Mouse (Mus musculus) neural tube, embryonic 15.5 days (tissue): ENCODE measurements around the gene Akr1b7. TPM values are rescaled to one million over a fixed set of nuclear protein-coding genes. Genes with fewer than 3 reads are reported as not detected.
"Not testable (repeated sequence)": the region's sequence is repeated elsewhere in the genome, so short reads cannot be mapped to it uniquely, and the experiment has no call there.

Experiments used
- ATAC-seq: fragments of 200-750 bp; cut with Nextera tagmentation; 2 replicates; pipeline ENCODE4 v1.8.0; 2017; ENCODE audit warnings: mild to moderate bottlenecking, moderate TSS enrichment, moderate library complexity; ENCODE audit not compliant: low FRiP score
- H3K27ac ChIP-seq: fragments of 300-500 bp; sonication (generic); replicated peaks from 2 replicates; pipeline ENCODE4 v1.5.1; 2015; ENCODE audit warnings: mild to moderate bottlenecking, inconsistent platforms
- H3K27me3 ChIP-seq: fragments of 300-500 bp; sonication (generic); replicated peaks from 2 replicates; pipeline ENCODE4 v1.6.1; 2015; ENCODE audit warnings: inconsistent platforms
- H3K36me3 ChIP-seq: fragments of 300-500 bp; sonication (generic); 2 replicates; pipeline ENCODE4 v1.6.1; 2015; ENCODE audit warnings: inconsistent platforms
- H3K4me1 ChIP-seq: fragments of 300-500 bp; sonication (generic); 2 replicates; pipeline ENCODE4 v1.6.1; 2015; ENCODE audit warnings: inconsistent platforms
- H3K4me2 ChIP-seq: fragments of 300-500 bp; sonication (generic); 2 replicates; pipeline ENCODE4 v1.6.1; 2015; ENCODE audit warnings: inconsistent platforms, mild to moderate bottlenecking, moderate library complexity
- H3K4me3 ChIP-seq: fragments of 300-500 bp; sonication (generic); replicated peaks from 2 replicates; pipeline ENCODE4 v1.5.1; 2015; ENCODE audit warnings: mild to moderate bottlenecking, inconsistent platforms
- H3K9ac ChIP-seq: fragments of 300-500 bp; sonication (generic); replicated peaks from 2 replicates; pipeline ENCODE4 v1.6.1; 2015; ENCODE audit warnings: mild to moderate bottlenecking, inconsistent platforms
- H3K9me3 ChIP-seq: fragments of 300-500 bp; sonication (generic); replicated peaks from 2 replicates; pipeline ENCODE4 v1.6.1; 2016; ENCODE audit warnings: inconsistent platforms
- WGBS: fragments of 180-500 bp; shearing (Covaris S2); methylation state at CpG from one replicate; pipeline ENCODE4 v1.1.7; 2015; ENCODE audit warnings: mixed read lengths; 5-methylcytosine and 5-hydroxymethylcytosine counted together
- polyA plus RNA-seq: library from polyadenylated mRNA; unstranded; fragments of >200 nt; fragmentation: Nextera tagmentation; extraction: Ambion mirVana; gene quantifications from 2 replicates; pipeline ENCODE4 v1.2.1, GENCODE M21; 2015

Akr1b7 gene
- polyA plus RNA-seq = 0.35 and 0.65 TPM in 2 replicates

- Histone ChIP-seq H3K36me3 (no peaks in the 10 kb centered on the region), H3K4me2 (no peak within 1 kb of the TSS), H3K4me3 (no peak within 1 kb of the TSS), H3K27me3 (no peaks in the 10 kb centered on the region), H3K4me1 (no peaks in the 10 kb centered on the region), H3K9me3 (no peaks in the 10 kb centered on the region), H3K9ac (no peak within 1 kb of the TSS), H3K27ac (no peak within 1 kb of the TSS)
- 70% methylated on average over 6 of the region's 6 CpGs for WGBS
- no peak for ATAC-seq
Observed at GRCm38 (mm10) chr6:34412023-34412422, at the start of gene Akr1b7. TSS of gene Akr1b7 (plus strand) at chr6:34412334.

DNA sequence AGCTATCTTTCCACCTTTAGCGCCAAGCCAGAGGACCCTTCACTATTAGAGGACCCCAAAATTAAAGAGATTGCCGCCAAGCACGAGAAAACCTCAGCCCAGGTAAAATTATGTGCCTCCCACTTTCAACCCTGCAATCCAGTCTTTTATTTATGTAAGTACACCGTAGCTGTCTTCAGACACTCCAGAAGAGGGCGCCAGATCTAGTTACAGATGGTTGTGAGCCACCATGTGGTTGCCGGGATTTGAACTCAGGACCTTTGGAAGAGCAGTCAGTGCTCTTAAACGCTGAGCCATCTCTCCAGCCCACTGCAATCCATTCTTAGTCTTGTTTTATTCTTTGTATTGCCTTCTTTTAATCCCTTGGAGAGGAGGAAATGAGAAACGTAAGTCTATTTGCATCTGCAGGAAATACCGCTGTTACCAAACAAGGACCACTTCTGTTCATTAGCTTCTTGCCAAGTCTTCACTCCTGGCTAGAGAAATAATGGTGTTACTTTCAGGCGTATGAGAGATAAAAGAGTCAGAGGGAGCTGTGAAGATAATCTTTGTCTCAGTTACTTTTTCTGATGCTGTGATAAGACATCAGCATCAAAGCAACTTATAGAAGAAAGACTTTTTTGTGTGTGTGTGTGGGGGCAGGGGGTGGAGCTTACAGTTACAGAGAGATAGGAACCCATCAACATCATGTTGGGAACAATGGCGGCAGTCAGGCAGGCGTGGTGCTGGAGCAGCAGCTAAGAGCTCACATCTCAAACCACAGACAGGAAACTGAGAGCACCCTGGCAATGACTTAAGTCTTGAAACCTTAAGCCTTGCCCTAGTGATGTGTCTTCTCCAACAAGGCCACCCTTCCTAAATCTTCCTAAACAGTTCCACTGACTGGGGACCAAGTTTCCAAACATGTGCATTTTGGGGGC lies 47.7 kb upstream of the Akr1b7 start:
- no peak for ATAC-seq
- Histone ChIP-seq H3K9me3 (no peaks in the 10 kb centered on the region), H3K4me2 (no peak overlapping the region), H3K4me1 (peaks cover 9% of the 10 kb centered on the region), H3K4me3 (no peak overlapping the region), H3K27me3 (no peaks in the 10 kb centered on the region), H3K27ac (no peak overlapping the region), H3K9ac (no peak overlapping the region), H3K36me3 (no peaks in the 10 kb centered on the region)
- 89% methylated on average over 12 of the region's 12 CpGs for WGBS

- WGBS = 86% methylated on average over 9 of the region's 9 CpGs
- H3K36me3 ChIP-seq = no peaks in the 10 kb centered on the region
- H3K4me2 ChIP-seq = no peak overlapping the region
- no peaks in the 10 kb centered on the region for H3K27me3 ChIP-seq
- no peak overlapping the region for H3K27ac ChIP-seq
- no peak for ATAC-seq
- H3K4me3 ChIP-seq = no peak overlapping the region
- H3K9ac ChIP-seq = no peak overlapping the region
- peaks cover 9% of the 10 kb centered on the region for H3K4me1 ChIP-seq
- no peaks in the 10 kb centered on the region for H3K9me3 ChIP-seq
Observed at GRCm38 (mm10) chr6:34367998-34368397, 44.1 kb upstream of the Akr1b7 start.

GRCm38 (mm10) chr6:34370081-34370480 lies 42.1 kb upstream of the Akr1b7 start:
- no peak overlapping the region for H3K4me2 ChIP-seq
- no peaks in the 10 kb centered on the region for H3K9me3 ChIP-seq
- H3K27ac ChIP-seq = no peak overlapping the region
- 71% methylated on average over 8 of the region's 8 CpGs for WGBS
- H3K4me1 ChIP-seq = peaks cover 9% of the 10 kb centered on the region
- H3K36me3 ChIP-seq = no peaks in the 10 kb centered on the region
- no peak overlapping the region for H3K9ac ChIP-seq
- H3K4me3 ChIP-seq = no peak overlapping the region
- no peaks in the 10 kb centered on the region for H3K27me3 ChIP-seq
- no peak for ATAC-seq

DNA sequence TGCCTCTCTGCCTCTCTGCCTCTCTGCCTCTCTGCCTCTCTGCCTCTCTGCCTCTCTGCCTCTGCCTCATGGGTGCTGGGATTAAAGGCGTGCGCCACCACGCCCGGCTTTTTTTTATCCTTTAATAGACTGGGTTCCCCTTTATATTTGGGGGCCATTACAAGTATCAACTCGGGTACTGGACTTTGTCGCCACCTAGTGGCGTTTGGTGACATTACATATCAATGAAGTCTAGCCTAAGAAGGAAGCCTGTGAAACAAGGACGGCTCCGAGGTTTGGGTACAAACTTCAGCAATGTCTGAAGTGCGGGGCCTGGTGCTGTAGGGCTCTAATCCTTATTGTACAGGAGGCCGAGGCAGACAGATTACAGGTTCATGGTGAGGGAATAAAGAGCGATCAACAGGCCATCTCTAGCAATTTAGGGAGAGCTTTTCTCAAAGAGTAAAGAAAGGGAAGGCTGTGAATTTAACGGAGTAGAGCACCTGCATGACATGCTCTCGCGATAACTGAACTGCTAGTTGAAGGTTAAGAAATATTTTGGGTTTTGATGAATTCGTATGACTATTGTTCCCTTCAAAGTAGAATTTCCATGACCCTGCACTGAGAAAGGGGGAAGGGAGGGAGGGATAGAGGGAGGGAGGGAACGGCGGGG lies 40.3 kb upstream of the Akr1b7 start:
- Histone ChIP-seq H3K9ac (no peak overlapping the region), H3K36me3 (no peaks in the 10 kb centered on the region), H3K9me3 (no peaks in the 10 kb centered on the region), H3K4me2 (peak overlapping the region; percentile 42), H3K4me3 (no peak overlapping the region), H3K27me3 (no peaks in the 10 kb centered on the region), H3K4me1 (peaks cover 9% of the 10 kb centered on the region), H3K27ac (no peak overlapping the region)
- 25% methylated on average over 18 of the region's 18 CpGs for WGBS
- ATAC-seq = no peak

DNA sequence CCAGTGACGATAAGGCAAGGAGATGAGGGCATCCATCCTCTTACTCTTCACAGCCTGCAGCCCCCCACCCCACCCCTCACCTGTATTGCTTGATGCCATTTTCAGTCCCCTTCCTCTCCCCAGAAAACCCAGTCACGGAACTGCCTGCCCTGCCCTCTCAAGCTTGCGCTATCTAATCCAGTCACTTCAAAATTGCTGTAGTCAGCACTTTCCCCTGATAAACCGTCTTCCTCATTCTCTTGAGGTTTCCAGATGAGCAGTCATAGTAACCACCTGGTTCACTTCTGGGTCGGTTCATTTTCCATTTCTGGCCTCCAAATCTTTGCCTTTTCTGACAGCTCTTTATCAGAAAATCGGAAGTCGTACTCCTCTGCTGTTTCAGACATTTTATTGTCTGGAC lies 38.3 kb upstream of the Akr1b7 start:
- Histone ChIP-seq H3K4me2 (no peak overlapping the region), H3K36me3 (no peaks in the 10 kb centered on the region), H3K9ac (no peak overlapping the region), H3K27ac (no peak overlapping the region), H3K4me3 (no peak overlapping the region), H3K4me1 (peaks cover 6% of the 10 kb centered on the region), H3K27me3 (no peaks in the 10 kb centered on the region), H3K9me3 (no peaks in the 10 kb centered on the region)
- no peak for ATAC-seq
- 86% methylated on average over 7 of the region's 7 CpGs for WGBS

GRCm38 (mm10) chr6:34375888-34376287 lies 36.2 kb upstream of the Akr1b7 start:
- not testable (repeated sequence) for H3K9me3 ChIP-seq, H3K9ac ChIP-seq, H3K27me3 ChIP-seq, H3K36me3 ChIP-seq, ATAC-seq, H3K4me2 ChIP-seq, H3K4me1 ChIP-seq, H3K27ac ChIP-seq, H3K4me3 ChIP-seq
- 83% methylated on average over 5 of the region's 5 CpGs for WGBS

GRCm38 (mm10) chr6:34383401-34383800 lies 28.7 kb upstream of the Akr1b7 start:
- H3K9ac ChIP-seq = no peak overlapping the region
- peak overlapping the region; percentile 66 for H3K4me2 ChIP-seq
- 54% methylated on average over 8 of the region's 8 CpGs for WGBS
- no peaks in the 10 kb centered on the region for H3K27me3 ChIP-seq
- no peaks in the 10 kb centered on the region for H3K36me3 ChIP-seq
- H3K9me3 ChIP-seq = no peaks in the 10 kb centered on the region
- no peak for ATAC-seq
- no peak overlapping the region for H3K27ac ChIP-seq
- peaks cover 15% of the 10 kb centered on the region for H3K4me1 ChIP-seq
- no peak overlapping the region for H3K4me3 ChIP-seq

DNA sequence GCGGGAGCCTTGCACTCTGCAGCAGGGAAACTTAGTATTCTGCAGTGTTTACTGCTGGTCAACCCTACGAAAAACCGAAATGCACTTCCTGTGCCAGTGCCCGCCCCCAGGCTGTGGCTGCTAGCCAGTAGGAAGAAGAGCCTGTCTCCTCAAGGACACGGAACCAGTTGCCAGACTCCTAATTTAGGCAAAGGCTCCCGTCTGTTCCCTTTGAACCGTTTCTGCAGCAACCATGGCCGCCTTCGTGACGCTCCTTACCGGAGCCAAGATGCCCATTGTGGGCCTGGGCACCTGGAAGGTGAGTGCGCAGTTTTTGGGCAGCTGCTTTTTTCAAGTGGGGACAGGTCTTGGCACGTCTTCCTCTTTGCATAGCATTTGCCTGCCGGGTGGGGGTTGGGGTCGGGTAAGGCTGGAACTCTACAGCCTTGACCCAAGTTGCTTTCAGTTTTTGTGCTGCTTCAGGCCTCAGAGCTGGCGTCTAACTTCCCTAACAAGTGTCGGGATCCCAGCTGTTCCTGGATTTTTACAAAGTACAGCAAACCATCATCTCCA lies 27.9 kb upstream of the Akr1b7 start, which contains the start of gene Akr1b10:
Gene Akr1b10 (plus strand): TSS at position 109 of the 552 bp plus-strand sequence.
- ATAC-seq = peak; percentile 79
- peak within 1 kb of the TSS; percentile 38 for H3K9ac ChIP-seq
- H3K36me3 ChIP-seq = no peaks in the 10 kb centered on the region
- peak within 1 kb of the TSS; percentile 66 for H3K4me2 ChIP-seq
- H3K4me3 ChIP-seq = peak within 1 kb of the TSS; percentile 41
- peak within 1 kb of the TSS; percentile 56; the same call in 1 of the 2 replicates for H3K27ac ChIP-seq
- no peaks in the 10 kb centered on the region for H3K9me3 ChIP-seq
- WGBS = 1% methylated on average over 17 of the region's 17 CpGs
- peaks cover 15% of the 10 kb centered on the region for H3K4me1 ChIP-seq
- no peaks in the 10 kb centered on the region for H3K27me3 ChIP-seq

- ATAC-seq = peak; percentile 57; the same call in 1 of the 2 replicates
- 4% methylated on average over 13 of the region's 13 CpGs for WGBS
- peak overlapping the region; percentile 66 for H3K4me2 ChIP-seq
- H3K4me3 ChIP-seq = peak overlapping the region; percentile 41
- H3K27ac ChIP-seq = peak overlapping the region; percentile 56; the same call in 1 of the 2 replicates
- no peaks in the 10 kb centered on the region for H3K9me3 ChIP-seq
- H3K4me1 ChIP-seq = peaks cover 15% of the 10 kb centered on the region
- no peaks in the 10 kb centered on the region for H3K36me3 ChIP-seq
- peak overlapping the region; percentile 38; the same call in 1 of the 2 replicates for H3K9ac ChIP-seq
- H3K27me3 ChIP-seq = no peaks in the 10 kb centered on the region
Observed at GRCm38 (mm10) chr6:34384701-34385370, 27.3 kb upstream of the Akr1b7 start.

DNA sequence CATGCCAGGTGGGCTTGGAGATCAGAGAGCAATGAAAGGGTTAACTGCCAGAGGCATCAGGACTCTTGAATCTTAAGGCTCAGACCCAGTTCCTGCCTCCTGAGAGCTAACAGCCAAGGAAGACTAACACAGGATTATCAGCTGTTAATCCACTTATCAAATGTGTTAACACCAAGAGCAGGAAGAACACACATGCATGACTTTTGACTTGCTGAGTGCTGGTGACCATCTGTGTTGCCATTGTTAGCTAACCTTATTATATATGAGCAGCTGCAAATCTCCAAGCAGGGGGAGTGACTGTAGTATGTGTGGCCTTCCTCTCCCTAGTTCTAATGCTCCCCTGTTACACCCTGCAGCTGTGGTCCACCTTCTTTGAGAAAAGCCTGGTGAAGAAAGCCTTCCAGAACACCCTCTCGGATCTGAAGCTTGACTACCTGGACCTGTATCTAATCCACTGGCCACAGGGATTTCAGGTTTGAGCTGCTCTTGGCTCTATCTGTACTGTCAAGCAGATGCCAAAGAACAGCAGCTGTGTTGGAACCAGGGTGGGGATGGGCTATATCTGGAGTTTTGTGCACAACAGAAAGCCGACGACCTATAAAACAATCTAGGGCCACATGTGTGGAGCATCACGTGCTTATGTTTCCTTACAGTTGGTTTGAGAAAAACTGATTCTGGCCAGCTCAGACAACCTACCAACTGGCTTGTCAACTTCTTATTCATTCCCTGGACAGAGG lies 23.5 kb upstream of the Akr1b7 start:
- Histone ChIP-seq H3K4me3 (no peak overlapping the region), H3K27me3 (no peaks in the 10 kb centered on the region), H3K36me3 (0 out of 2 replicates have a peak, but pooled peaks cover 3% of the 10 kb centered on the region), H3K27ac (no peak overlapping the region), H3K9ac (no peak overlapping the region), H3K4me1 (peaks cover 15% of the 10 kb centered on the region), H3K9me3 (no peaks in the 10 kb centered on the region), H3K4me2 (no peak overlapping the region)
- WGBS = 86% methylated on average over 4 of the region's 4 CpGs
- ATAC-seq = no peak
